Mouse (Mus musculus) cerebellum, postnatal 14 days (tissue): Measurements from ENCODE around the gene Meis2.

Experiments
- DNase-seq, 2 experiments: peaks; one replicate each; pipeline ENCODE4 v3.0.0; 2021; ENCODE audit warnings: mixed read lengths in 2 of 2

Meis2 gene

DNA sequence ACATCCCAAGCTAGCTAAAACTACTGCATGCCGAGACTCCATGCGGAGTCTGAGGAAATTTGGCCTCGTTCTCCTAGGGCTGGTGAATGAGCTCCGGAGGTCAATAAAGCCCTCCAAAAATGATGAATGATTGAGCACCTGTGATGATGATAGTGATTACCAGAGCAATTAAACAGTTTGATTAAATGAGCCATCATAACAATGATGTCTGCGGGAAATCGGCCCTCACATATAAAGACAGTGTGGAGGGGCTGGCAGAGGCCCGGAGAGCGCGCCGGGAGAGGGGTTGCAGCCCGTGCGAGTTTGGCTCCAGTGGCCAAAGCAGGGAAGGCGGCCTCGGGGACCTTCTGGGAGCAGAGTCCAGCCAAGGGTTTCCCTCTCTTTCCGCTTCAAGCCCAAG, 2.1 kb upstream of the Meis2 start:
- DNase-seq: peak in 1 of 2 experiments; percentile 10

DNA sequence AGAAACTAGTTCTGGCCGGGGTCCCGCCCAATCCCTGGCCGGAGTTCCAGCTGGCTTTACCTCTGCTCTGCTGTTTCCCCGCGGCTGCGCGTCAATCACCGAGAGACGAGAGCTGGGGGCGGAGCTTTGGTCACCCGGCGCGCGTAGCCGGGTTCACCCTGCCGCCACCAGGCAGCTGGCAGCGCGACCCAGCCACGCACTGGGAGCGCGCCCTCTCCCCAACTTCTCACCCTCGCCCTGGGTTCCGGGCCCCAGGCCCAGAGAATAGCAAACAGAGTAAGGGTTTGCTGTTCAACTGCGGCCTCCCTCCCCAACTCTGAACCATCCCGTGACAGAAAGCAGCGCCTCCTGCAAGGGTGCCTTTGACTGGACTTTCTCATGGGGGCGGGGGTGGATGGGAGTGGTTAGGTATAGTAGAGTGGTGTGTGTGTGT, 1.4 kb upstream of the Meis2 start:
- peak in 1 of 2 experiments; percentile 30 for DNase-seq

DNA sequence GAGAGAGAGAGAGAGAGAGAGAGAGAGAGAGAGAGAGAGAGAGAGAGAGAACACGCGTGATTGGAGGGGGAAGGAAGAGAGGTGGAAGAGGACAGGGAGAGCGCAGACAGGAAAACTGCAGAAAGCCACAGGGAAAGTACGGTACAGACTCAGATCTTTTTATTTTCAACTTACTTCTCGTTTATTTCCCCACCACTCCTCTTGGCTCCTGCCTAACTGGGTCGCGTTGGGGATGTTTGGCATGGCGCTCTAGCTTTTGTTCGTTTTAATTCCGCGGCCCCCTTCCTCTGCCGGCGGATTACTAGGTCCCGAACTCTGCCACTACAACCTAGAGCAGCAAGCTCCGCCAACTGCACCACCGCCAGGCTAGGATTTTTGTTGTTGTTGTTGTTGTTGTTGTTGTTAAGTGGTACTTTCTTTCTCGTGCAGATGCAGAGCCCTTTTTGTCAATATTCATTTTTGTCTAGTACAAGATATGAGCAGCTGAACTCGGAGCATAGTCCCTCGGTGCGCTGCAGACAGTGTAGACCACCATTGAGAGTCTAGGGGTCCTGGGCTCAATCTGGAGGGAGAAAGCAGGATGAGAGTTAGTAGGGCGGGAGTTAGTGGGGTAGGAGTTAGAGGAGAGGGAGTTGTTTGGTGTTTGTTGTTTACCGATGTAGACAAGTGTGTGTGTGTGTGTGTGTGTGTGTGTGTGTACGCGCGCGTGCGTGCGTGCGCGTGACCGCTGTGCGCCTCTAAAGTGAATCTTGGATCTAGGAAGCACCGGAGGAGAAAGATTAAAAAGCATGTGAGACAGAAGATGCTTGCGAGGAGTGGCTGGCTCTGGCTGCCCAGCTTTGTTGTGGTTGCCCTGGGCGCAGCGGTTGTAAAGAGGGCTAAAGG, 660 bp upstream of the Meis2 start:
- DNase-seq: peak; percentile 12 to 26

DNA sequence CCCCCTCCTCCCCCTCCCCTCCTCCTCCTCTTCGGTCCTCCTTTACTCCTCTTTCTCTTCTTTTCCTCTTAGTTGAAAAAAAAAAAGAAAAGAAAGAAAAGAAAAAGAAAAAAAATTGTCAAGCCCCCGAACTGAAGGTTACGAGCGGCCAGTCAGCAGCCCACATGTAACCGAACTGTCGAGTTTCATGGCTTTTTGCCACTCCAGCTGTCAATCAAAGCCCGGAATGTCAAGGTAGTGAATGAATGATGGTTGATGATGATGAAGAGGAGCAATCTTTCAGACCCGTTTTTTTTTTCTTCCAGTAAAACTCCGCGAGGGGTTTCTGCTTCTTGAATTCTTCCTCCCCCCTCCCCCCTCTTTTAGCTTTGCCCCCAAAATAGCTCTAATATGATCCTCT, 582 bp downstream of the Meis2 start:
- peak in 1 of 2 experiments; percentile 12 for DNase-seq

DNA sequence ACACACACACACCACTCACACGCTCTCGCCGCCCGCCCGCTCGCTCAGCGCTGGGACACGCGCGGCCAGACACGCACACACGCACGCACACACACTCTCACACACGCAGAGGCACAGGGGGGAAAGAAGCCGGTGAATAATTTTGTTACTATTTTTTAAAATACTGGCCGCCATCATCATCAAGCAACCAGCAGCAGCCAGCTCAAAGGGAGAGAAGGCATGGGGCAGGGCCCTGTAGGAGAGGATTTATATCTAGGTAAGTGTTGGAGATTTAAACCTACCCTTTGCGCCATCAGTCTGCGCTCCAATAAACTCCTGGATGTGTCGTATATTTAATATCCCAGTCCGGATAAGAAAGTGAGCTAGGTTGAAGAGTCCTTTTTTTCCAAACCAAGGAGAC, 1.1 kb downstream of the Meis2 start:
- peak in 1 of 2 experiments; percentile 32 for DNase-seq

DNA sequence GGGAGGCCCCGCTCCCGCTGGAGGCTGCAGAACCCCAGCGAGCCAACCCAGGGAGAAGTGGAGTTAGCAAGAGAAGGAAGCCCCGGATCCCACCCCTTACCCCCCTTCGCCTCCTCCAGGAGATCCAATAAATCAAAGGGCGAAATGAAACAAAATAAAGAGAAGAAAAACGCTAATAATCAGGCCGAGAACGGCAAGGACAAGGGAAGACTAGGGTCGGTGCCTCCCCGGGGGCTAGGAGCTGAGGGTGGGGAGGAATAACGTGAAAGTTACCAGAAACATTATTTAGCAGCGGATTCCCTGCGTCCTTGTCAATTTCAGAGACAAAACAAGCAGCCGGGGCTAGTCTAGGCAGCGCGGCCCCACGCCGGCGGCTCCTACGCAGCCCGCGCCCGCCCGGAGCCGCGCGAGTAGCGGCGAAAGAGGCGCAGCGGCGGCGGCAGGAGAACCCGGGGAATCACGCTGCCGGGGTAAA, 1.8 kb downstream of the Meis2 start:
- peak; percentile 32 to 58 for DNase-seq

DNA sequence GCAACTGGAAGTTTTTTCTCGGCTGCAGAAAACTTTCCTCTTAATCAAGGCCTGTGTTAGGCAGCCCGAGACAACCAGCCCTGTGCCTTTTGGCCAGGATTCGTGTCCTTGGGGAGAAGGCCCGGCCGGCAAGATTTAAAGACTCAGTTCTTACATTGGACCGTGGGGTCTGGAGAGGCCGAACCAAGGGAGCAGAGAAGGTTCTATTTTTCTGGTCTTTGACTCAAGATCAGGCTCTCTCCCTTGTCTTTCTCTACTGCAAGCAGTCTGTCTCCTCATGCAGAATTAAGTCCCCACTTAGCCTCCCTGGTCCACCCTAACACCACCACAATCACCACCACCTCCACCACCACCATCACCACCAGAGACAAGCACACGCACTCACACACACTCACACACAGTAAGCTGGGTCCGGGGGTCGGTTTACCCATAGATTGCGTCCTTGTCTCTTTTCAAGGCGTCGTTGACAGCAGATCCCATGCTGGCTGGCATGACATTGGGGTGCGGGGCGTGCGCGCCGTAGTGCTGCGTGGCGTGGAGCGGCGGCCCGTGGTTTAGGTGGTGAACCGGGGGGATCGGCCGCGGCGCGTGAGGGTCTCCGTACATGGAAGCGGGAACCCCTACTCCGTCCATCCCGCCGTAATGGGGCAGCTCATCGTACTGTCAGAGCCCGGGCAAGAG, 2.7 kb downstream of the Meis2 start:
- DNase-seq: peak in 1 of 2 experiments; percentile 13

DNA sequence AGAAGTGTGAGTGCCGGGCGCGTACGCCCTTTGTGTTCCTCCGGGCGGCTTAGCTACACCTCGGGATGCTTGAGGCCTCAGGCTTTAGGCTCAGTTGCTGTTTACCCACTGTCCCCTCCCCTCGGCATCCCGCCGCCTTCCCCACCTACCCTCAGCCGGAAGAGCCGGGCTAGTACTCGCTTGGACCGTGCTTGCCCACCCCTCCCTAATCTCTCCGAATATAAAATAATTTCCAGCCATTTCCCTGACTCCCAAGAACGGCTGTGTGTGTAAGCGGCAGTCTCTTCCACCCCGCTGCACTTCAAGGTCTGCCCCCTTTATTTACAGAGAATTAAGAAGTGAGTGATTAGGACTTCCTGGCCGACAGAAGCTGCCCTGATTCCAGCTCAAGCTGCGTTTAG, 3.4 kb downstream of the Meis2 start:
- peak in 1 of 2 experiments; percentile 15 for DNase-seq

DNA sequence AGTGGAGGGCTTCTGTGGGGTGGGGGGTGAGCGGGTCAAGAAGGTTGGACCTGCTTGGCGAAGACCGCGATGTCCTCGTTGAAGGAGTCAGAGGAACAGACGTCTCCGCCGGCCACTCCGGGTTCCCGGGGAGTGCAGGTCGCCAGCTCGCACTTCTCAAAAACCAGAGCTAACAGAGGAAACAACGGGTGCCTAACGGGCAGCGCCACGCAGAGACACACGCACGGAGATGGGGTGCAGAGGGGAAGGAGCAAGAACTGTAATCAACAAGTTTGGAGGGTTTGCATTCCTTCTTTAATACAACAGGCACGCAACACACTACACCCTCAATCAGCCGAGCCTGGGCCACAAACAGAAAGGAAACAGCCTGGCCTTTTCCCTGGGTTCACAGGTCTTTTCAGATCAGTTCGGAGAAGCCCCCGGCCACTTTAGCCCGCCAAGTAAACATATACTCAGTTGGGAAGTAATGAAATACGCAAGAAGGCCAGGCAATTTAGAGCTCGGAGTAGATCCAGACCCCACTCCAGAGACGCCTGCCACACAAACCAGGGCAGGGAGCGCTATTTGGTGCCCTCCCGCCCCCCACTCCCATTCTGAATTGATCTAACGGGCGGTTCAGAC, 4.1 kb downstream of the Meis2 start:
- DNase-seq: peak in 1 of 2 experiments; percentile 9

DNA sequence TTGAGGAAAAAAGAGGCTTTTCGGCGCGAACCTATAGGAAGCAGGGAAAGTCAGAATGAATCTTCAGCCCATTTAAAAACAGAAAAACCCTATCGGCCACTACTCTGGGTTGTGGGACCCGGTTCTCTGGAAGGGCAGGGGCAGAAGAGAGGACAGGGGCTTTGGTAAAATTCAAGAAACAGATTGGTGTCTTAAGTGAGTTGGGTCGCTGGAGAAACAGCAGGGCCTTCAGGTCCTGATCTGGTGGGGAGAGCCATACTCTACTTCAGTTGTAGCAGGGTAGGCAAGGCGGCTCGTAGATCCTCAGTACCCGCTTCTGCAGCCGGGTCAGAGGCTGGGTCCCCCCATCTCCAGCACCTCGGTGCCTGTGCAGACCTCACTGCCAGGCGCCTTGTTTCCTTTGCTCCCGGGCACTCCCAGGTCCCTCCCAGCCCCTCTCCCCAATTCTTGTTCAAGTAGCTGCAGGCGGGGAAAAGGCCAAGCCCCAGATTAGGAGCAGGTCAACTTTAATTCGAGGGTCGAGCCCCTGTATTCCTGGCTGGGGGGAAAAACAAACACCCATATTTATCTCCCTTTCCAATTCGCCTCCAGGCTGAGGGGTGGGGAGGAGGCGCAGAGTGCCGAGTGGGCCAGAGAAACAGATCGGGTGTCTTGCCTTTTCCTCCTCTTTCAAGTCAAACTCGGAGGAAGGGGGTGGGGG, 4.8 kb downstream of the Meis2 start:
- DNase-seq: peak in 1 of 2 experiments; percentile 5

DNA sequence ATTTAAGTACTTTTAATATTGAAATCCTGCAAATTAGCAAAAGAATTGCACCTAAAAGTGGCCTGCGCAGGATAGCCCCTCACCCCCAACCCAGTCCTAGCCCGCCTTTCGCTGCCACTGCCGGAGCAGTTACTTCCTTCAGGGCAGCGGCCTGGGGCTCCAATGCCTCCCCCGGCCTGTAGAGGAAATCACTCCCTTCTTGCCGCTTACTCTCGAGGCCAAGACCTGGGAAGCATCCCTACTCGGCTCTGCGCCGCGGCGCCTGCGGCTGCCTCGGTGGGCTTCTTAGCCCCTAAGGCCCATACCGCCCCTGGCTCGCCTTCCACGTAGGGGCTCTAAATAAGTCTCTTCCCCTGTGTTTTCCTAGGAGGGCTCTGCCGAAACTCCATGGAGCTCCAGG, 5.4 kb downstream of the Meis2 start:
- DNase-seq: peak in 1 of 2 experiments; percentile 4

DNA sequence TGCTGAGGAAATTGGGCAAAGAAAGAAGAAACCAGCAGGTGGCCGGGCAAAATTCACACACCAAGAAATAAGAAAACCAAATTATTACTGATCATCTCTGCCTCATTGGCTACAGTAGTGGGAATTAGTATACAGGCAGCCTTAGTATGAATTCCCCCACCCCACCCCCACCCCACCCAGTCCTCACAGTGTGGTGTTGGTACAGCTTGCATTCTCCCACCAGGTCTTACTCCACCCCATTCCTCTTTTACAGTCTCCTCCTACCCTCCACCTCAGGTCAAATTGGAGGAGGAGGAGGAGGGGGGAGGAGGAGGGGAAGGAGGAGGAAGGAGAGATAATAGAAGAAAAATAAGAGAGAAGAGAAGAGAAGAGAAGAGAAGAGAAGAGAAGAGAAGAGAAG, 6.0 kb downstream of the Meis2 start:
- DNase-seq: no peak

DNA sequence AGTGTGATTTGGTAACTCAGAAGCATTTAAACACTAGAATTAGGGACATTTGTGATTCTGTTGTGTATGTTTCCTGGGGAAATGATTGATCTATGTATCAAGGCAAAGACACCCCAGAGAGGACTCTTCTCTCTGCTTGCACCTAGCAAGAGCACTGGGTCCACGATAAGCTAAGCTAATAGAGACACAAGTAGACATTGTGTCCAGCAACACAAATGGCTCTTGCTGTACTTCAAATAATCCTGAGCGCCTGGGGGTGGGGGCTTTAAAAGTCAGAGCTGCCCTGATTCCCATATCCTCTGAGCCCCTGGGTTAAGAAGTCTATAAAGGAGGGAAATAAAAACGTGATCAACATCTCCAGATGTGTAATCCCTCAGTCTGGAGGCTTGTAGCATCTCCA, 6.6 kb downstream of the Meis2 start:
- no peak for DNase-seq

DNA sequence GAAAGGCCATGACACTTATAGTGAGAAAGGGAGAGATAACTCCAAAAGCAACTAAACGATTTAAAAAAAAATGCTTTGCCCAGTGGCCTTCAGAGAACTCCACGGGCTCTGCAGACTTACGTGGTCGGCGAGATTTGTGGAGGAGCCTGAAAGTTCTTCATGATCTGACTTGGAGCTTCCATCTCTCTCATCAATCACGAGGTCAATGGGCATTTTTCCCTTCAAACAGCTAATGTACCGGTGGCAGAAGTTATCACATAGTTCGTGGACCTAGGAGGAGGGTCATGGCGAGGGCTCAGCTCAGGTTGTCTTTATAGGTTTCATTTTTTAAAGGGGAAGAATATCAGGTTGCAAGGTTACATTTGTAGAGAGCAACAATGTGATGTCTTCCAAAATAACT, 7.1 kb downstream of the Meis2 start:
- DNase-seq: no peak

DNA sequence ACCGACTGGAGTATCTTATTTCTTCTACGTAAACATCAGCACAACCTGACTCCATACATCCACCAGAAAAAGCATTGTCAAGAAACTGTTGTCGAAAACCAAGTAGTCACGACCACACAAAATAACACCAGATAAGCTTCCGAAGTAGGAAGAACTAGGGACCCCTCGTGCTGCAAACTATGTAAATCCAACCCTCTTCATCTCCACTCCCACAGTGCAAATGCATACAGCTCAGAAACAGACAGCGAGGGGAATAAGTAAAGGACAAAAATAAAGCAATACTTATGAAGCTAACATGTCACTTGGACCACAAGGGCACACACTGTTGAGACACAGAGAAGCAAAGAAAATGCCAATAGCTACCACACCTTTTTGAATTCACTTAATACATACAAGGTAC, 8.8 kb downstream of the Meis2 start:
- no peak for DNase-seq

DNA sequence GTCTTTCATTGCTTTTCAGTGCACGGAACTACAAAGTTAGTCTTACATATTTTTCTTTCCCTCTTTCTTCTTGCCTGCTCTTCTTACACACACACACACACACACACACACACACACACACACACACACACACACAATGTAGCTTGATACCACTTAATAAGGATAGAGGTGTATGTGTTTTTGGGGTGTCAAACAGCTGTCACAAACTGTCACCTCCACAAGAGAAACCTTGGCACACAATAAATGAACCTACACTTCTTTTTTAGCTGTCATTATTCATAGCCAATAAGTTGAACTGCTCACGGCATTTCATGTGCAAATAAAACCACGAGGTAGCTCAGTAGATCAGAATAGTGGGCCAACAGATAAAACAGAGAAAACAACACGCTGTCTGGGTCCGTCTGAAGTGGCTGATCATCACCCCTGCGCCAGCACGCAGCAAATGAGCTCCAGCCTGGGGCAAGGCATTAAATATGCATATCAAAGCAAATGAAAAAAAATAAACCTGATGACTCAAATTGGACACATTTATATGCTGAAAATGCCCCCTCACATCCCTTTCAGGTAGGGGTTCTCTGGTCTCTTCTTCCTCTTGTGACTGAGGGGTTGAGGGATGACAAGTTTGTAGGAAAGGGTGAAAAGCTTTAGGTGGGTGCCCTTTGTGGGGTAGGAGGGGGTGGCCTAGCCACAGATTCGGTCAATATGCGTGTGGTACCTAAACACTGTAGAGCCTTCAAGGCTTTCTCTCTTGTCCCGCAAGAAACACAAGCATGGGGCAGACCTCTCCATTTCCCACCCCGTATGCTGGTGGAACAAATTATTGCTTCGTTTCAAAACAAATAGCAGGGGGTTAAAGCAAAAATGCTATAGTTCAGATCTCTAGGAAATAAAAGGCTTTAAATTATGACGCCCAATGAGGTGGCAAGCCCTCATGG, 9.7 kb downstream of the Meis2 start:
- DNase-seq: no peak

DNA sequence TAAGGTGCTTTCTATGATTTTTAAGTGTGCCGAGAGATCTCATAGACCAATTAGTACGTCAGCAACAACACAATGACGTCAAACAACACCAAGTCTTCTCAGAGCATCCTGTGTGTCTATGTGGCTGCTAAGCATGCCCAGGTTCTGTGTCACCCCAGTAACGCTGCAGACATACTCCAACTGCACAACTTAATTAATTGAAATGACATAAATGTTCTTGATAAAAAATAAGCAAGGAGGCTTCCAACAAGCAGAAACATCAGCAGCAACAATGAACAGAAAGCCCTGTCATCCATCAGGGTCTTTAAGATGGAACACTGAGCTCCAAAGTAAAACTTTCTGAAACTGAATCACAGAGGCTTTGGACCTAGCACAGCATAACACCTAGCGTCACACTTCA, 11.7 kb downstream of the Meis2 start:
- no peak for DNase-seq

DNA sequence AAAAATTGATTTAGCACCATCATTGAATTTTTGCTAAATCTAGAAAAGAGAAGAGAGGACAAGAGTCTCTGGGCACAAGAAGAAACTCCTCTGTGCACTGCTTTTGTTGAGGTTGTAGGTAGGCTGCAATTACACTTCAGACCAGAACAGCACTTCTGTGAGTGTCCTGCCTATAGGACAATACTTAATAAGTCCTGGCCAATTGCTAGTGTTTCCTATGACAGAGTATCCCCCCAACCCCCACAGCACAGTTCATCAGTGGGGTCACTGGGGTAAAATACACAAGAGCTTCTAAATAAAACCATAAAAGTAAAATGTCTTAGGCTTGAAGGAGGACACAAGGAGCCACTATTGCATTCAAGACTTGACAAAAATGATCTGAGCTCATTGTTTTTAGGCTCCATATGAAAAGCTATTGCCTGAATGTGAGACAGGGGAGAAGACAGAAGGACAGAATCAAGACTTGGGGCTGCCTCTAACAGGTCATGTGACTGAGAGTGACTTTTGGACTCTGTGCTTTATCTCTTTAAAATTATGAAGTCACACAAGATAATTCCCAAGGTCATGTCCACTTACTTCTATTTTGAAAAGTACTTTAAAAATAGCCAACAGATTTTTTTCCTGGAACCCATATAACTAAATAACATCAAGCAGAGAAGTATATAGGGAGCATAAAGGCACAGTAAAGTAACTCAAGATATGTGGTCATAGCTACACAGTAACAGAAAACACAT, 12.8 kb downstream of the Meis2 start:
- no peak for DNase-seq

DNA sequence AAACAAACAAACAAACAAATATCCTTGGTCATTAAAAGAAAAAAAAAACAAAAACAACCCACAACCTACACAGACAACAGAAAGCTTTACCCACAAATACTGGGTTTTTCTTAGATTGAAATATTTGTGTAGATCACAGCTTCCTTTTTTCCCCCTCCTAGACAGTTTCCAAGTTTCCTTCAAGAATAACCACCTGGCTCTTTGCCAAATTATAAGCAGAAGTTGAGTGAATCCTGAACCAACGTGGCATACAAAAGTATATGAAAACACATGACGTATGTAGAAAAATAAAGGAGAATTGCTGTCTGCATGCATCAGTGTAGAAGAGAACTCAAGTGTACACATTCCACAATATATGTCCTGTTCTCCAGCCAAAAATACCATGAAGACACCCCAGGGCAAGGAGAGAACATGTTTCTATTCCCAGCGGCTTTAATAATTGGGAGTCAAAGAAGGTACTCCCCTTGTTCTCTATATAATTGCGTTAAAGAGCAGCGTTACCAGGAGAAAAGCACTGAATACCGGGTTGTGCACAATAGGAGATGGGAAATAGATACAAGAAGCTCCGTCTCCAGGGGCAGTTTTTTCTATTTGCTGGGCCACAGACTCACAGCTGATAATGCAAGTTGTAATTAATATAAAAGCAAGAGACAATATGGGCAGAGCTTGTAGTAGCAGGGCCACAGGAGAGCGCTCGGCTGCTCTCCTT, 13.6 kb downstream of the Meis2 start:
- no peak for DNase-seq

DNA sequence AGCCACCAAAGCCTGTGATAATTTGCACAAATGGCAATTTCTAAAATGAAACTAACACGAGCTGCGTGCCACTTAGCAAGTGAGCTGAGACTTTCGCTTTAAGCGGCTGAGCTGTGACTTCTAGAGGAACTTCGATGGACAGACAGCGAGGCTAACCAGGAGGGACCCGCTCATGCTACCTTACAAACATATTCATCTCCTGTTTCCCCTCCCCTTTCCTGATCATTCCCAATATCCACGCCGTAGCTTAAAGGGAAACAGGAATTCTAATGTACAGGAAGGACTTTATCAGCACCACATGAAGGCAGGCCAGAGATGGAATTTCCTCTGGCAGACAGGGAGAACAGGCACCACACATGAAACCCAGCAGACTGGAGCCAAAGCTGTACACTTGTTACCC, 15.9 kb downstream of the Meis2 start:
- no peak for DNase-seq
